Mouse (Mus musculus): ENCODE data around the gene Slc30a2. TPM values are rescaled to one million over a fixed set of nuclear protein-coding genes. Genes with fewer than 3 reads are reported as not detected.
A peak's percentile ranks its signal among the peaks of the same experiment; 100 is the strongest.

Slc30a2 gene
- total RNA-seq, 1 experiment: 24.3 TPM

GRCm38 (mm10) chr4:134314876-134315275 is 28.1 kb upstream of the Slc30a2 start, which contains the start of gene Trim63:
Gene Trim63, plus strand, starts transcription at chr4:134315120.
- H3K36me3 ChIP-seq (ENCODE audit: control insufficient read depth, insufficient read depth, low read length, poor library complexity, severe bottlenecking): no peaks in the 10 kb centered on the region
- peak within 1 kb of the TSS; percentile 71 for H3K27ac ChIP-seq (ENCODE audit: insufficient read depth, low read depth, low read length, poor library complexity, severe bottlenecking)
- no peaks in the 10 kb centered on the region for H3K9me3 ChIP-seq (ENCODE audit: control insufficient read depth, insufficient read depth, low read depth, low read length)
- in situ Hi-C loops (cut with MboI; ENCODE audit: low sequenced_read_pairs in 2 of 2, unreplicated experiment in 2 of 2): no loop called here
- H3K4me1 ChIP-seq (ENCODE audit: control insufficient read depth in 2 of 2, insufficient read depth in 2 of 2, low read length in 2 of 2, poor library complexity in 1 of 2): peaks cover 5 to 23% of the 10 kb centered on the region in 2 experiments
- TF ChIP-seq MAFK (IDR thresholded peaks at IDR 0.05; ENCODE audit: insufficient read depth, low read depth, low read length): no peak
- TF ChIP-seq CHD2 (IDR thresholded peaks at IDR 0.05; ENCODE audit: low read depth, low read length): no peak
- TF ChIP-seq ZNF384 (IDR thresholded peaks at IDR 0.05; ENCODE audit: low read depth, low read length): no peak
- no peak for TF ChIP-seq HCFC1 (IDR thresholded peaks at IDR 0.05; ENCODE audit: borderline replicate concordance, insufficient read depth, low read length)
- no peak for TF ChIP-seq ZC3H11A (IDR thresholded peaks at IDR 0.05; ENCODE audit: borderline replicate concordance, low read depth, low read length)
- peak within 1 kb of the TSS; percentile 7 to 54; a peak in 3 of 4 replicates for H3K4me3 ChIP-seq (ENCODE audit: insufficient read depth in 1 of 2, low read depth in 1 of 2, low read length in 2 of 2, poor library complexity in 1 of 2, severe bottlenecking in 1 of 2)
- no peak for DNase-seq (ENCODE audit: low read depth, low spot score)
- peak within 1 kb of the TSS; percentile 62; the same call in 1 of the 2 replicates for H3K9ac ChIP-seq (ENCODE audit: insufficient read depth, low read depth, low read length, poor library complexity, severe bottlenecking)

- no peaks in the 10 kb centered on the region for H3K9me3 ChIP-seq (ENCODE audit: control insufficient read depth, insufficient read depth, low read depth, low read length)
- H3K27ac ChIP-seq (ENCODE audit: insufficient read depth, low read depth, low read length, poor library complexity, severe bottlenecking): no peak overlapping the region
- in situ Hi-C loops (cut with MboI; ENCODE audit: low sequenced_read_pairs in 2 of 2, unreplicated experiment in 2 of 2): no loop called here
- H3K4me3 ChIP-seq (ENCODE audit: insufficient read depth in 1 of 2, low read depth in 1 of 2, low read length in 2 of 2, poor library complexity in 1 of 2, severe bottlenecking in 1 of 2): peak overlapping the region in 1 of 2 experiments; percentile 54; a peak in 3 of 4 replicates
- DNase-seq (ENCODE audit: low read depth, low spot score): no peak
- H3K4me1 ChIP-seq (ENCODE audit: control insufficient read depth in 2 of 2, insufficient read depth in 2 of 2, low read length in 2 of 2, poor library complexity in 1 of 2): peaks cover 4 to 23% of the 10 kb centered on the region in 2 experiments
- peak overlapping the region; percentile 62; the same call in 1 of the 2 replicates for H3K9ac ChIP-seq (ENCODE audit: insufficient read depth, low read depth, low read length, poor library complexity, severe bottlenecking)
- TF ChIP-seq MAFK (IDR thresholded peaks at IDR 0.05; ENCODE audit: insufficient read depth, low read depth, low read length): no peak
- no peak for TF ChIP-seq ZNF384 (IDR thresholded peaks at IDR 0.05; ENCODE audit: low read depth, low read length)
- no peak for TF ChIP-seq ZC3H11A (IDR thresholded peaks at IDR 0.05; ENCODE audit: borderline replicate concordance, low read depth, low read length)
- TF ChIP-seq HCFC1 (IDR thresholded peaks at IDR 0.05; ENCODE audit: borderline replicate concordance, insufficient read depth, low read length): no peak
- no peak for TF ChIP-seq CHD2 (IDR thresholded peaks at IDR 0.05; ENCODE audit: low read depth, low read length)
- H3K36me3 ChIP-seq (ENCODE audit: control insufficient read depth, insufficient read depth, low read length, poor library complexity, severe bottlenecking): no peaks in the 10 kb centered on the region
These were observed 27.5 kb upstream of the Slc30a2 start for GRCm38 (mm10) chr4:134315470-134315869.

GRCm38 (mm10) chr4:134316390-134316789 is 26.6 kb upstream of the Slc30a2 start:
- DNase-seq (ENCODE audit: low read depth, low spot score): no peak
- peak overlapping the region; percentile 9; the same call in 1 of the 2 replicates for H3K9ac ChIP-seq (ENCODE audit: insufficient read depth, low read depth, low read length, poor library complexity, severe bottlenecking)
- H3K4me3 ChIP-seq (ENCODE audit: insufficient read depth in 1 of 2, low read depth in 1 of 2, low read length in 2 of 2, poor library complexity in 1 of 2, severe bottlenecking in 1 of 2): peak overlapping the region in 1 of 2 experiments; percentile 40; a peak in 2 of 4 replicates
- in situ Hi-C loops (cut with MboI; ENCODE audit: low sequenced_read_pairs in 2 of 2, unreplicated experiment in 2 of 2): no loop called here
- no peaks in the 10 kb centered on the region for H3K9me3 ChIP-seq (ENCODE audit: control insufficient read depth, insufficient read depth, low read depth, low read length)
- no peak overlapping the region for H3K27ac ChIP-seq (ENCODE audit: insufficient read depth, low read depth, low read length, poor library complexity, severe bottlenecking)
- TF ChIP-seq HCFC1 (IDR thresholded peaks at IDR 0.05; ENCODE audit: borderline replicate concordance, insufficient read depth, low read length) (no peak), ZNF384 (IDR thresholded peaks at IDR 0.05; ENCODE audit: low read depth, low read length) (no peak), MAFK (IDR thresholded peaks at IDR 0.05; ENCODE audit: insufficient read depth, low read depth, low read length) (no peak), CHD2 (IDR thresholded peaks at IDR 0.05; ENCODE audit: low read depth, low read length) (no peak), ZC3H11A (IDR thresholded peaks at IDR 0.05; ENCODE audit: borderline replicate concordance, low read depth, low read length) (no peak)
- peaks cover 3 to 23% of the 10 kb centered on the region in 2 experiments for H3K4me1 ChIP-seq (ENCODE audit: control insufficient read depth in 2 of 2, insufficient read depth in 2 of 2, low read length in 2 of 2, poor library complexity in 1 of 2)
- H3K36me3 ChIP-seq (ENCODE audit: control insufficient read depth, insufficient read depth, low read length, poor library complexity, severe bottlenecking): no peaks in the 10 kb centered on the region

- no peak overlapping the region for H3K27ac ChIP-seq (ENCODE audit: insufficient read depth, low read depth, low read length, poor library complexity, severe bottlenecking)
- TF ChIP-seq HCFC1 (IDR thresholded peaks at IDR 0.05; ENCODE audit: borderline replicate concordance, insufficient read depth, low read length) (no peak), MAFK (IDR thresholded peaks at IDR 0.05; ENCODE audit: insufficient read depth, low read depth, low read length) (no peak), ZNF384 (IDR thresholded peaks at IDR 0.05; ENCODE audit: low read depth, low read length) (no peak), CHD2 (IDR thresholded peaks at IDR 0.05; ENCODE audit: low read depth, low read length) (no peak), ZC3H11A (IDR thresholded peaks at IDR 0.05; ENCODE audit: borderline replicate concordance, low read depth, low read length) (no peak)
- H3K9ac ChIP-seq (ENCODE audit: insufficient read depth, low read depth, low read length, poor library complexity, severe bottlenecking): no peak overlapping the region
- H3K4me1 ChIP-seq (ENCODE audit: control insufficient read depth in 2 of 2, insufficient read depth in 2 of 2, low read length in 2 of 2, poor library complexity in 1 of 2): peaks cover 3 to 21% of the 10 kb centered on the region in 2 experiments
- no peaks in the 10 kb centered on the region for H3K9me3 ChIP-seq (ENCODE audit: control insufficient read depth, insufficient read depth, low read depth, low read length)
- in situ Hi-C loops (cut with MboI; ENCODE audit: low sequenced_read_pairs in 2 of 2, unreplicated experiment in 2 of 2): no loop called here
- H3K4me3 ChIP-seq (ENCODE audit: insufficient read depth in 1 of 2, low read depth in 1 of 2, low read length in 2 of 2, poor library complexity in 1 of 2, severe bottlenecking in 1 of 2): no peak overlapping the region
- 0 out of 2 replicates have a peak, but pooled peaks cover 2% of the 10 kb centered on the region for H3K36me3 ChIP-seq (ENCODE audit: control insufficient read depth, insufficient read depth, low read length, poor library complexity, severe bottlenecking)
- no peak for DNase-seq (ENCODE audit: low read depth, low spot score)
These were observed 23.9 kb upstream of the Slc30a2 start for GRCm38 (mm10) chr4:134319074-134319473.

Measured in ES-E14 (cell line).